Mouse (Mus musculus) ES-E14 (cell line): ENCODE results near the gene Tsc22d1.

Source experiments
- CHD2 ChIP-seq: IDR thresholded peaks from 2 replicates; pipeline ENCODE4 v1.6.1; 2014; ENCODE audit warnings: mild to moderate bottlenecking, low read depth, low read length, inconsistent platforms
- HCFC1 ChIP-seq: IDR thresholded peaks from 2 replicates; pipeline ENCODE4 v1.6.1; 2012; ENCODE audit warnings: low read length, inconsistent platforms, borderline replicate concordance; ENCODE audit not compliant: insufficient read depth
- ZC3H11A ChIP-seq: IDR thresholded peaks from 2 replicates; pipeline ENCODE4 v1.6.1; 2012; ENCODE audit warnings: low read depth, mild to moderate bottlenecking, inconsistent platforms, low read length, borderline replicate concordance
- ZNF384 ChIP-seq: IDR thresholded peaks from 2 replicates; pipeline ENCODE4 v1.6.1; 2012; ENCODE audit warnings: low read depth, low read length, inconsistent platforms

- TF ChIP-seq ZNF384 (no peak), HCFC1 (no peak), ZC3H11A (no peak), CHD2 (no peak)
These were observed 45.4 kb downstream of the Tsc22d1 start for GRCm38 (mm10) chr14:76460181-76460580.
